ENCODE assay signal across 8 mouse cellular contexts in genomic region chr6:113419199-113419587, GRCm38 (mm10). TPM values are rescaled to one million over a fixed set of nuclear protein-coding genes. Genes with fewer than 3 reads are reported as not detected.
DNase-seq lines count a peak whose midpoint lies in the region; ATAC-seq and TF ChIP-seq lines count a peak whose summit lies in the region.

Rpusd3 (minus strand) TSS chr6:113419340.

- no peaks in the 10 kb centered on the region for H3K9me3 ChIP-seq in heart, embryonic 11.5 days (replicated peaks; ENCODE audit: control insufficient read depth, low read length)
- H3K9me3 ChIP-seq in kidney, embryonic 16.5 days (ENCODE audit: low read length): no peaks in the 10 kb centered on the region

- DNase-seq in B cell, adult 2 months: peak; percentile 96 to 97
- DNase-seq in brain, adult 2 months (ENCODE audit: low read depth, low spot score): peak; percentile 99
- DNase-seq in liver, adult 2 months (ENCODE audit: extremely low read depth, low read depth, low spot score): peak; percentile 92
- DNase-seq in splenic B cell, adult 2 months (ENCODE audit: low read depth, low spot score): peak; percentile 100

- peak; percentile 62 for TF ChIP-seq POLR2A in liver, adult 2 months (IDR thresholded peaks at IDR 0.05; ENCODE audit: extremely low read depth, insufficient read depth, low read length)
- peak; percentile 87 for TF ChIP-seq POLR2A in myocyte (IDR thresholded peaks at IDR 0.05; ENCODE audit: insufficient read length, low read depth)

- peak within 1 kb of the TSS; percentile 30; the same call in 1 of the 2 replicates for H3K27ac ChIP-seq in heart, embryonic 11.5 days (ENCODE audit: low read depth, low read length)
- peak within 1 kb of the TSS; percentile 70 for H3K27ac ChIP-seq in kidney, embryonic 16.5 days (ENCODE audit: low read length)
- peak within 1 kb of the TSS; percentile 80 for H3K27ac ChIP-seq in liver, adult 2 months (replicated peaks; ENCODE audit: insufficient read depth, low read depth, low read length)

- H3K36me3 ChIP-seq in heart, embryonic 11.5 days (ENCODE audit: control insufficient read depth, insufficient read depth, low read length): no peaks in the 10 kb centered on the region
- H3K36me3 ChIP-seq in kidney, embryonic 16.5 days (ENCODE audit: insufficient read depth, low read length): peaks cover 14% of the 10 kb centered on the region
- H3K36me3 ChIP-seq in liver, adult 2 months (ENCODE audit: control insufficient read depth, insufficient read depth, low read length): no peaks in the 10 kb centered on the region
- H3K36me3 ChIP-seq in myocyte (ENCODE audit: control insufficient read depth, insufficient read depth): no peaks in the 10 kb centered on the region
- no peaks in the 10 kb centered on the region for H3K36me3 ChIP-seq in splenic B cell, adult 2 months (ENCODE audit: control insufficient read depth, insufficient read depth, low read length, poor library complexity, severe bottlenecking)

- peak within 1 kb of the TSS; percentile 93 for H3K4me2 ChIP-seq in heart, embryonic 11.5 days
- H3K4me2 ChIP-seq in kidney, embryonic 16.5 days (replicated peaks; ENCODE audit: low read depth, low read length): peak within 1 kb of the TSS; percentile 63
- peak within 1 kb of the TSS; percentile 91 for H3K4me2 ChIP-seq in myocyte (ENCODE audit: low read depth)

- H3K4me3 ChIP-seq in heart, embryonic 11.5 days (ENCODE audit: low read depth, low read length): peak within 1 kb of the TSS; percentile 68
- peak within 1 kb of the TSS; percentile 65 for H3K4me3 ChIP-seq in kidney, embryonic 16.5 days (ENCODE audit: low read length)
- H3K4me3 ChIP-seq in liver, adult 2 months (ENCODE audit: insufficient read depth, low read depth, low read length): peak within 1 kb of the TSS; percentile 76
- H3K4me3 ChIP-seq in myocyte: peak within 1 kb of the TSS; percentile 42

- TF ChIP-seq CTCF in liver, adult 2 months (IDR thresholded peaks at IDR 0.05; ENCODE audit: low read depth, low read length): no peak

- peak; percentile 96 for ATAC-seq in erythroblast, adult 5-6 weeks (replicated peaks; ENCODE audit: low FRiP score, poor library complexity, severe bottlenecking)
- peak; percentile 97 for ATAC-seq in heart, embryonic 11.5 days (replicated peaks; ENCODE audit: insufficient number of reproducible peaks, low FRiP score, low TSS enrichment)
- ATAC-seq in kidney, embryonic 16.5 days (ENCODE audit: low FRiP score, low TSS enrichment): peak; percentile 97

- H3K27me3 ChIP-seq in heart, embryonic 11.5 days (ENCODE audit: control insufficient read depth, insufficient read depth, low read length): no peaks in the 10 kb centered on the region
- H3K27me3 ChIP-seq in kidney, embryonic 16.5 days (ENCODE audit: insufficient read depth, low read length): no peaks in the 10 kb centered on the region
- H3K27me3 ChIP-seq in liver, adult 2 months (ENCODE audit: control insufficient read depth, insufficient read depth, low read length): no peaks in the 10 kb centered on the region
- H3K27me3 ChIP-seq in myocyte (ENCODE audit: control insufficient read depth, insufficient read depth, insufficient read length): no peaks in the 10 kb centered on the region
- H3K27me3 ChIP-seq in splenic B cell, adult 2 months (ENCODE audit: control insufficient read depth, insufficient read depth, low read length, poor library complexity, severe bottlenecking): no peaks in the 10 kb centered on the region

- H3K4me1 ChIP-seq in heart, embryonic 11.5 days (ENCODE audit: control insufficient read depth, insufficient read depth, low read length): peaks cover 8% of the 10 kb centered on the region
- H3K4me1 ChIP-seq in kidney, embryonic 16.5 days (ENCODE audit: insufficient read depth, low read length): peaks cover 14% of the 10 kb centered on the region
- H3K4me1 ChIP-seq in liver, adult 2 months (ENCODE audit: control insufficient read depth, insufficient read depth, low read length): peaks cover 9% of the 10 kb centered on the region

- no peaks in the 10 kb centered on the region for H3K79me2 ChIP-seq in liver, adult 2 months (ENCODE audit: control insufficient read depth, insufficient read depth, low read length)
- H3K79me2 ChIP-seq in myocyte (ENCODE audit: control insufficient read depth, insufficient read depth): no peaks in the 10 kb centered on the region

- peak within 1 kb of the TSS; percentile 23 for H3ac ChIP-seq in myocyte (ENCODE audit: control insufficient read depth, insufficient read length)

- H3K9ac ChIP-seq in heart, embryonic 11.5 days (ENCODE audit: low read depth, low read length): peak within 1 kb of the TSS; percentile 84
- H3K9ac ChIP-seq in kidney, embryonic 16.5 days (replicated peaks; ENCODE audit: low read length): peak within 1 kb of the TSS; percentile 81
- H3K9ac ChIP-seq in liver, adult 2 months (ENCODE audit: low read depth, low read length): peak within 1 kb of the TSS; percentile 82

- 2% methylated on average over 25 of the region's 25 CpGs for WGBS in heart, embryonic 11.5 days (ENCODE audit: insufficient replicate concordance)
- WGBS in kidney, embryonic 16.5 days: under 1% methylated on average over 25 of the region's 25 CpGs
- WGBS in liver, adult 2 months: under 1% methylated on average over 25 of the region's 25 CpGs

TF ChIP-seq in myocyte, 11 proteins besides CTCF, POLR2A, EP300 and RAD21:
- TF ChIP-seq POLR2AphosphoS2 (IDR thresholded peaks at IDR 0.05; ENCODE audit: insufficient read length, low read depth) (peak; percentile 86), SRF (IDR thresholded peaks at IDR 0.05; ENCODE audit: control insufficient read depth, insufficient read length, low read depth) (peak; percentile 51), E2F4 (IDR thresholded peaks at IDR 0.05; ENCODE audit: insufficient read depth) (no peak), USF1 (IDR thresholded peaks at IDR 0.05; ENCODE audit: low read depth) (no peak)

RNA-seq across cellular contexts. Expression of gene Rpusd3, which starts in this region (rescaled TPM):
- not detected in 2 replicates for total RNA-seq in erythroblast, adult 5-6 weeks (2015; ENCODE audit: low replicate concordance)
- total RNA-seq in erythroblast, adult 5-6 weeks (2017; ENCODE audit: low replicate concordance): 2.8 TPM in 1 of 2 replicates, not detected in the other
- 15.9 and 21.2 TPM in 2 replicates for polyA plus RNA-seq in heart, embryonic 11.5 days (2014; fragmentation: Nextera tagmentation; extraction: Ambion mirVana)
- polyA plus RNA-seq in kidney, embryonic 16.5 days (2015; fragmentation: Nextera tagmentation; extraction: Ambion mirVana): 31.5 and 31.7 TPM in 2 replicates
- 14.2 and 17.2 TPM in 2 replicates for total RNA-seq in liver, adult 2 months (2014; rRNA removed)
- polyA plus RNA-seq in liver, adult 2 months (2012; rRNA removed): 106 and 118 TPM in 2 replicates
- polyA plus RNA-seq in myocyte (2012; fragmentation: generic; extraction: Trizol): 11.7 TPM

Comparison
In these comparisons a context has a peak if more than half of its experiments do, and no peak if none do; other contexts are left out.
1. Peak in every context shown above with its lines: DNase-seq, ATAC-seq, H3K4me3 ChIP-seq and H3K27ac ChIP-seq.
2. H3K27ac ChIP-seq: peak in every context shown above with its lines; median percentile 80 in liver, adult 2 months; 70 in kidney, embryonic 16.5 days; 30 in heart, embryonic 11.5 days.